Mouse (Mus musculus): ENCODE measurements around the gene Gm11569. TPM values are rescaled to one million over a fixed set of nuclear protein-coding genes. Genes with fewer than 3 reads are reported as not detected.

Gene Gm11569
- polyA plus RNA-seq, 1 experiment, result not detected

DNA sequence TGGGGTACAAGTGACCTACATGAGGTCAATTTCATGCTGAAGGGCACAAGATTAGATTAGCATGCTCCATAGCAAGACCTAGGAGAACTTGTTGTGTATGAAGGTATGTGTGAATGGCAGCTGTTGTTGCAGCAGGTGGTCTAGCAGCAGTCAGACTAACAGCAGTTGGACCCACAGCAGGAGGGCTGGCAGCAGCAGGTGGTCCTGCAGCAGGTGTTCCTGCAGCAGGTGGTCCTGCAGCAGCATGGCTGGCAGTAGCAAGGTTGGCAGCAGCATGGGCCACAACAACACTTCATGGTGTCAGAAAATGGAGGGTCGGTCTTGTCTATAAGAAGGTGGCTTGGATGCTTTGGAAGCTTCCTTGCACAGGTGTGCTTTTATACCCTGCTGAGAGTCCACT, 39.9 kb downstream of the Gm11569 start:
- Histone ChIP-seq H3K4me1 (ENCODE audit: control insufficient read depth, insufficient read depth, low read length) (no peaks in the 10 kb centered on the region), H3K27ac (ENCODE audit: insufficient read depth, low read length) (no peak overlapping the region), H3K27me3 (ENCODE audit: control insufficient read depth, insufficient read depth, low read length, poor library complexity, severe bottlenecking) (no peaks in the 10 kb centered on the region; the same call in 1 of the 2 replicates), H3K36me3 (ENCODE audit: control insufficient read depth, insufficient read depth, low read length, poor library complexity, severe bottlenecking) (no peaks in the 10 kb centered on the region), H3K9me3 (replicated peaks; ENCODE audit: control insufficient read depth, insufficient read depth, low read length, poor library complexity, severe bottlenecking) (no peaks in the 10 kb centered on the region), H3K9ac (ENCODE audit: low read depth, poor library complexity, severe bottlenecking) (no peak overlapping the region), H3K4me3 (ENCODE audit: low read depth, low read length) (no peak overlapping the region)
- no peak for TF ChIP-seq POLR2A (IDR thresholded peaks at IDR 0.05; ENCODE audit: insufficient read depth, low read length)
- no peak for TF ChIP-seq CTCF (IDR thresholded peaks at IDR 0.05; ENCODE audit: low read depth, low read length)
- TF ChIP-seq EP300 (IDR thresholded peaks at IDR 0.05; ENCODE audit: insufficient read depth, low read depth, low read length), result no peak

Other genes with a start within 250 kb of the Gm11569 start
- gene Krtap3-3, start 248.1 kb downstream of the Gm11569 start, polyA plus RNA-seq (2011; ENCODE audit: insufficient read depth, insufficient read length, low read depth, missing spikeins), result not detected in 2 replicates
- not detected in 2 replicates for gene Krtap3-2, start 242.1 kb downstream of the Gm11569 start, polyA plus RNA-seq (2011; ENCODE audit: insufficient read depth, insufficient read length, low read depth, missing spikeins)
- not detected in 2 replicates for gene Gm11939, start 239.5 kb downstream of the Gm11569 start, polyA plus RNA-seq (2011; ENCODE audit: insufficient read depth, insufficient read length, low read depth, missing spikeins)
- not detected in 2 replicates for gene Krtap3-1, start 232.3 kb downstream of the Gm11569 start, polyA plus RNA-seq (2011; ENCODE audit: insufficient read depth, insufficient read length, low read depth, missing spikeins)
- not detected in 2 replicates for gene Krtap1-5, start 217.9 kb downstream of the Gm11569 start, polyA plus RNA-seq (2011; ENCODE audit: insufficient read depth, insufficient read length, low read depth, missing spikeins)
- not detected in 2 replicates for gene Krtap1-4, start 215.3 kb downstream of the Gm11569 start, polyA plus RNA-seq (2011; ENCODE audit: insufficient read depth, insufficient read length, low read depth, missing spikeins)
- gene Krtap1-3, start 207.6 kb downstream of the Gm11569 start, polyA plus RNA-seq (2011; ENCODE audit: insufficient read depth, insufficient read length, low read depth, missing spikeins), result not detected in 2 replicates
- gene Krtap9-3, start 200.8 kb downstream of the Gm11569 start, polyA plus RNA-seq (2011; ENCODE audit: insufficient read depth, insufficient read length, low read depth, missing spikeins), result not detected in 2 replicates
- gene Gm11938, start 195.6 kb downstream of the Gm11569 start, polyA plus RNA-seq (2011; ENCODE audit: insufficient read depth, insufficient read length, low read depth, missing spikeins), result not detected in 2 replicates
- not detected in 2 replicates for gene Gm11937, start 188.7 kb downstream of the Gm11569 start, polyA plus RNA-seq (2011; ENCODE audit: insufficient read depth, insufficient read length, low read depth, missing spikeins)
- gene Krtap2-4, start 184.1 kb downstream of the Gm11569 start, polyA plus RNA-seq (2011; ENCODE audit: insufficient read depth, insufficient read length, low read depth, missing spikeins), result not detected in 2 replicates
- gene Gm11562, start 178.5 kb downstream of the Gm11569 start, polyA plus RNA-seq (2011; ENCODE audit: insufficient read depth, insufficient read length, low read depth, missing spikeins), result not detected in 2 replicates
- gene Krtap4-1, start 170.7 kb downstream of the Gm11569 start, polyA plus RNA-seq (2011; ENCODE audit: insufficient read depth, insufficient read length, low read depth, missing spikeins), result not detected in 2 replicates
- not detected in 2 replicates for gene Krtap4-2, start 163.8 kb downstream of the Gm11569 start, polyA plus RNA-seq (2011; ENCODE audit: insufficient read depth, insufficient read length, low read depth, missing spikeins)
- gene Krtap4-7, start 154.8 kb downstream of the Gm11569 start, polyA plus RNA-seq (2011; ENCODE audit: insufficient read depth, insufficient read length, low read depth, missing spikeins), result not detected in 2 replicates
- not detected in 2 replicates for gene Gm11555, start 148.7 kb downstream of the Gm11569 start, polyA plus RNA-seq (2011; ENCODE audit: insufficient read depth, insufficient read length, low read depth, missing spikeins)
- gene Gm11563, start 140.0 kb downstream of the Gm11569 start, polyA plus RNA-seq (2011; ENCODE audit: insufficient read depth, insufficient read length, low read depth, missing spikeins), result not detected in 2 replicates
- not detected in 2 replicates for gene Krtap4-6, start 133.0 kb downstream of the Gm11569 start, polyA plus RNA-seq (2011; ENCODE audit: insufficient read depth, insufficient read length, low read depth, missing spikeins)
- not detected in 2 replicates for gene Gm14190, start 108.2 kb downstream of the Gm11569 start, polyA plus RNA-seq (2011; ENCODE audit: insufficient read depth, insufficient read length, low read depth, missing spikeins)
- gene Gm14180, start 64.6 kb downstream of the Gm11569 start, polyA plus RNA-seq (2011; ENCODE audit: insufficient read depth, insufficient read length, low read depth, missing spikeins), result not detected in 2 replicates
- gene Gm11595, start 26.0 kb downstream of the Gm11569 start, polyA plus RNA-seq (2011; ENCODE audit: insufficient read depth, insufficient read length, low read depth, missing spikeins), result not detected in 2 replicates
- gene Krtap4-8, start 18.2 kb downstream of the Gm11569 start, polyA plus RNA-seq (2011; ENCODE audit: insufficient read depth, insufficient read length, low read depth, missing spikeins), result not detected in 2 replicates
- gene Krtap4-9, start 13.7 kb downstream of the Gm11569 start, polyA plus RNA-seq (2011; ENCODE audit: insufficient read depth, insufficient read length, low read depth, missing spikeins), result not detected in 2 replicates
- gene Gm11596, start 5.5 kb downstream of the Gm11569 start, polyA plus RNA-seq (2011; ENCODE audit: insufficient read depth, insufficient read length, low read depth, missing spikeins), result not detected in 2 replicates
- gene Gm11554, start 5.5 kb upstream of the Gm11569 start, polyA plus RNA-seq (2011; ENCODE audit: insufficient read depth, insufficient read length, low read depth, missing spikeins), result not detected in 2 replicates
- gene Krtap4-13, start 11.0 kb upstream of the Gm11569 start, polyA plus RNA-seq (2011; ENCODE audit: insufficient read depth, insufficient read length, low read depth, missing spikeins), result not detected in 2 replicates
- not detected in 2 replicates for gene Gm11564, start 16.7 kb upstream of the Gm11569 start, polyA plus RNA-seq (2011; ENCODE audit: insufficient read depth, insufficient read length, low read depth, missing spikeins)
- not detected in 2 replicates for gene 2300003K06Rik, start 39.1 kb upstream of the Gm11569 start, polyA plus RNA-seq (2011; ENCODE audit: insufficient read depth, insufficient read length, low read depth, missing spikeins)
- not detected in 2 replicates for gene Krtap4-16, start 52.7 kb upstream of the Gm11569 start, polyA plus RNA-seq (2011; ENCODE audit: insufficient read depth, insufficient read length, low read depth, missing spikeins)
- gene Gm11568, start 59.0 kb upstream of the Gm11569 start, polyA plus RNA-seq (2011; ENCODE audit: insufficient read depth, insufficient read length, low read depth, missing spikeins), result not detected in 2 replicates
- not detected in 2 replicates for gene Gm11559, start 65.5 kb upstream of the Gm11569 start, polyA plus RNA-seq (2011; ENCODE audit: insufficient read depth, insufficient read length, low read depth, missing spikeins)
- not detected in 2 replicates for gene Krtap9-1, start 74.5 kb upstream of the Gm11569 start, polyA plus RNA-seq (2011; ENCODE audit: insufficient read depth, insufficient read length, low read depth, missing spikeins)
- gene Gm11567, start 80.3 kb upstream of the Gm11569 start, polyA plus RNA-seq (2011; ENCODE audit: insufficient read depth, insufficient read length, low read depth, missing spikeins), result not detected in 2 replicates
- gene Krtap31-1, start 109.0 kb upstream of the Gm11569 start, polyA plus RNA-seq (2011; ENCODE audit: insufficient read depth, insufficient read length, low read depth, missing spikeins), result not detected in 2 replicates
- not detected in 2 replicates for gene Gm11565, start 115.8 kb upstream of the Gm11569 start, polyA plus RNA-seq (2011; ENCODE audit: insufficient read depth, insufficient read length, low read depth, missing spikeins)
- gene Krtap31-2, start 137.4 kb upstream of the Gm11569 start, polyA plus RNA-seq (2011; ENCODE audit: insufficient read depth, insufficient read length, low read depth, missing spikeins), result not detected in 2 replicates
- gene Krtap9-5, start 149.5 kb upstream of the Gm11569 start, polyA plus RNA-seq (2011; ENCODE audit: insufficient read depth, insufficient read length, low read depth, missing spikeins), result not detected in 2 replicates
- not detected in 2 replicates for gene Krtap29-1, start 180.1 kb upstream of the Gm11569 start, polyA plus RNA-seq (2011; ENCODE audit: insufficient read depth, insufficient read length, low read depth, missing spikeins)
- not detected in 2 replicates for gene Krtap16-1, start 187.7 kb upstream of the Gm11569 start, polyA plus RNA-seq (2011; ENCODE audit: insufficient read depth, insufficient read length, low read depth, missing spikeins)
- not detected in 2 replicates for gene Krtap17-1, start 195.1 kb upstream of the Gm11569 start, polyA plus RNA-seq (2011; ENCODE audit: insufficient read depth, insufficient read length, low read depth, missing spikeins)
- gene Krt33a, start 217.3 kb upstream of the Gm11569 start, polyA plus RNA-seq (2011; ENCODE audit: insufficient read depth, insufficient read length, low read depth, missing spikeins), result not detected in 2 replicates
- not detected in 2 replicates for gene Krt33b, start 230.9 kb upstream of the Gm11569 start, polyA plus RNA-seq (2011; ENCODE audit: insufficient read depth, insufficient read length, low read depth, missing spikeins)
- gene Krt34, start 242.6 kb upstream of the Gm11569 start, polyA plus RNA-seq (2011; ENCODE audit: insufficient read depth, insufficient read length, low read depth, missing spikeins), result not detected in 2 replicates

All from ES-Bruce4 (cell line).